Mouse (Mus musculus) megakaryocyte, adult 5-6 weeks (primary cell): ENCODE results near the gene Btbd9. TPM values are rescaled to one million over a fixed set of nuclear protein-coding genes. Genes with fewer than 3 reads are reported as not detected.

Experiments used
- ATAC-seq: 2 replicates; pipeline ENCODE4 v1.8.0; 2016; ENCODE audit warnings: mild to moderate bottlenecking, inconsistent platforms; ENCODE audit not compliant: poor library complexity, severe bottlenecking
- total RNA-seq, 2 experiments: library from RNA; stranded (forward) in 1 of 2; stranded (reverse) in 1 of 2; fragments of 153-499, 151-499 nt in 1 of 2; fragments of 221-1000, 200-1000 nt in 1 of 2; gene quantifications; 2 replicates each; pipeline versions ENCODE4 v1.2.3 to v1.2.4; 2015 to 2017

Btbd9 gene
- total RNA-seq, 2 experiments from 2014 or later: 15.5 to 21.0 TPM

GRCm38 (mm10) chr17:30260641-30261306, 315.5 kb downstream of the Btbd9 start:
- no peak for ATAC-seq

GRCm38 (mm10) chr17:30259938-30260337, 316.4 kb downstream of the Btbd9 start:
- ATAC-seq: no peak

- ATAC-seq: no peak
Measured at GRCm38 (mm10) chr17:30258480-30258879, 317.8 kb downstream of the Btbd9 start.

GRCm38 (mm10) chr17:30255928-30256560, 320.2 kb downstream of the Btbd9 start:
- ATAC-seq: no peak

GRCm38 (mm10) chr17:30253924-30254323, 322.4 kb downstream of the Btbd9 start:
- no peak for ATAC-seq

DNA sequence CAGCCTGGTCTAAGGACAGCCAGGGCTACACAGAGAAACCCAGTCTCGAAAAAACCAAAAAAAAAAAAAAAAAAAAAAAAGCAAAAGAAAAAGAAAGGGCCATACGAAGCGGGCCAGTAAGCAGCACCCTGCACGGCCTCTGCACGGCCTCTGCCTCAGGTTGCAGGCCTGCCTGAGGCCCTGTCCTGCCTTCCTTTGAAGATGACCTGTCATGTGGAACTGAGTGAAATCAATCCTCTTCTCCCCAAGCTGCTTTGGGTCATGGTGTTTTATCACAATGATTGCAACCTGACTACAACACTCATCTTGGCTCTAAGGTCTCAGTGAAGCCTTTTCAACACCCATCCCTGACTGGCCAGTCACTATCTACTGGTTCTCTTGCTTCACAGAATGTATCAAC, 323.3 kb downstream of the Btbd9 start:
- no peak for ATAC-seq

DNA sequence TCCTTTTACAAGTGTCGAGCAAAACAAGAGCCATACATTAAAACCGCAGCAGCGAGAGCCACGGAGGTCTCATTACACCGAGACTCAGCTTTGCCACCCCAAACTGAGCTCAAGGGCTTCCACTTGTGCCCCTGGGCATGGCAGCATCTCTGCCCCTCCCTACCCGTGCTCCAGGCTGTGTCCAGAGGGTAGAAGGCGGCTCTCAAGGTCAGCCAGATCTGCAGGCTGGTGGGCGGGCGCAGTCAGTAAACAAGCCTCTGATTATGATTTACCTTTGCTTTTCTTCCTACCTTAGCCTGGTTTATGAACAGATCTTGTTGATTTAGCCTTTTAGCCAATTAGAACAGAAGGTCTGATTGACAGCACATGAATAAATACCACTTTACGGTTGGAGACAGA, 331.0 kb downstream of the Btbd9 start:
- no peak for ATAC-seq

DNA sequence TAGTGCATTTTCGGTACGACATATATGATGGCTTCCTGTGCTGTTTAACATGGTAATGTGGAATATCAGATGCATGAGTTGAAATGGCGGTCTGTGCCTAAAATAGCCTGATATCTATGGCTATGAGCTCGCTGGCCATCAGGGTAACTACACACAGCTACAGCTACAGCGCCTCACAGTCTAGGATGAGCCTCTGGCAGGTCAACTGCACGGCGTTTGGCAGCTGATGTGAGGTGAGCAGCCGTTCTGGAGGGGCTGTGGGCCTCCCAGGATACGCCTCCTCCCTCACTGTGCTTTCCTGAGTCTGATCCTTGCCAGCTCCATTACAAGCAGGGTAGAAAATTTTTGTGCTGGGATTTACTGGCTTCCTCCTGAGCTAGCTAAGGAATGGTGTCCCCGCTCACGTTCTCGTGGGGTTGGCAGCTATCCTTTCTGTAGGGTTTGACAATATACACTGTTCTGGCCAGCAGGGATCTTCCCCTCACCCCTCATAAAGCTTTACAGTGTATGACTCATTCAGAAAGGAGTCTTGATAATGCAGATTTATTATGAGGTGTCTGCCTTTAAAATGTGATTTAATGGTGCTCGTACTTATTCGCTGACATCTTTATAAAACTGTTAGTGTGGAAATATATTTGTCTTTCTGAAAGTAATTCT, 331.5 kb downstream of the Btbd9 start:
- ATAC-seq: no peak

- no peak for ATAC-seq
Measured at GRCm38 (mm10) chr17:30243540-30243939, 332.7 kb downstream of the Btbd9 start.

- no peak for ATAC-seq
Measured at GRCm38 (mm10) chr17:30242647-30243046, 333.6 kb downstream of the Btbd9 start.

DNA sequence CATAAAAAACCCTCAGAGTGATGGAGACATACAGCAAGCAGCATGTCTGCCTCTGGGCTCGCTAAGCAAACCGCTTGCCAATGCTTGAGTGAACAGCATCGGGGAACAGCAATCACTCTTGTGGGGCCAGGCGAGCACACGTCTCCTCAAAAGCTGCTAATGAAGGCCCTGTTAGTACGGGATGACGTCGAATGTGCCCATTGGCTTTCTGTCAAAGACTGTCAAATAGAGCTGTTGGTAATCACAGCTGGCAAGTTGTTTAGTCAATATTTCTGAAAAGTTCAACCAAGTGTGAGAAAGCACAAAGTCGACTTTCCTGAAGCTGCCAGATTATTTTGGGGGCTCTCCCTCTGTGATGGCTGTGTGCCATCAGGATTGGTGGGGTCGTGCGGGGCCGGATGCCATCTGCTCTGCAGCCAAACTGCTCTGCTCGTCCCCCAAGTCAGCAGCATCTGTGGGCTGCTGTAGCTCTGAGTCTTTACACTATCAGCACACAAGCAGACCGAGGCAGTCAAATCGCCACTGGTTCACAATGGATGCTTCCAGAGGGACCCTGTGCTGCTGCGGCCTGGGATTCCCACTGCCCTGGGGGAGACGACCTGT, 334.5 kb downstream of the Btbd9 start:
- no peak for ATAC-seq

DNA sequence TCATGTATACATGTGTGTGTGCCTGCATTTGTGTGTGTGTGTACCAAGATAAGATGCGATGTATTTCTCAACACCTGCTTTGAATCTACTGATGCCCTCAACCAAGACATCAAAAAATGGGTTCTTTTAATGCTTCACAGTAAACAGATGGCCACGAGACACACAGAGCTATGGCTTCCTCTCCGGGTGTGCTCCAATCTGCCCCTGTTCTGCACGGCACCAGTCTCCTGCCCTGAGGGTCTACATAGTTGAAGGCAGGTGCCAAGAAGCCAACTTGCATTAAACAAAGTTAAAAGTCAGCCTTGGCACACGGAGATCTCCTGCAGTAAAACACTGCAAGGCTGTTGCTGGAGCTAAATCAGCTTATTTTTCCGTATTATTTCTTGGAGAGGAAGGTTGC, 335.2 kb downstream of the Btbd9 start:
- ATAC-seq: no peak

DNA sequence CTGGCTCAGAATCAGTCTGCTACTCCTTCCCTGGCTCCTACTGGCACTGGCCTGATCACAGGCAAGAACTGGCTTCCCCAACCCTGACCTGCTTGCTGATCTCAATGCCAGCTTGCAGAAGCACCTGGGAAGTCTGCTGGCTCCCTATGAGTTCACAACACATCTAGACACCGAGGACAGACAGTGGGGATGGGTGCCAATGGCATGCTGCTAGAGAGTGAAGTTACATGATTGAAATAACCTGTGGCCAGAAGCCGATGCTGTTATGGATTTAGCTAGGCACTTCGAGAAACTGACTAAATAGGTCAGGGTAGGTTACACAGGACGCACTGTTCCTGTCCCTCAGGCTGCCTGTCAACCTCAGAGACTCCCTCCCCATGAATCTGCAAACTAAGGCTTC, 335.6 kb downstream of the Btbd9 start:
- ATAC-seq: no peak

- no peak for ATAC-seq
Measured at GRCm38 (mm10) chr17:30239458-30239857, 336.8 kb downstream of the Btbd9 start.

- ATAC-seq: no peak
Measured at GRCm38 (mm10) chr17:30237600-30237999, 338.7 kb downstream of the Btbd9 start.

GRCm38 (mm10) chr17:30236611-30237010, 339.7 kb downstream of the Btbd9 start:
- ATAC-seq: no peak

GRCm38 (mm10) chr17:30235380-30235779, 340.9 kb downstream of the Btbd9 start:
- ATAC-seq: no peak

DNA sequence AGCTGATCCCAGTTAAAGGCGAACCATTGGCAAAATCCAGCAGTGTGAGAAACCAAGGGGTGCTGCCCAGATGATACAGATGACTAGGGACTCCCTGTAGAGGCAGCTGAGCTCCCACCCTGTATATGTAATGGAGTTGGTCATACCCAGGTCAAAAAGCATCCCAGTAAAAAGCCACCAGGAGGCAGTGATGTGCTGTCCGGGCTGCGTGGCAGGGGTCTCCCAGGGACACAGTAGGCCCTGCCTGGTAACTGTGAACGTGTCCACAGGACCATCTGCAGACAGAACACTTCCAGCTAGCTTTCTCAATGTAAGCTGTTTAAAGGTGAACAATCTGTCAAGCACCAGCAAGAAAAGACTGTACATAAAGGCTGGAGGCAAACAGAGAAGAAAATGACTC, 343.6 kb downstream of the Btbd9 start:
- ATAC-seq: no peak

- no peak for ATAC-seq
Measured at GRCm38 (mm10) chr17:30231483-30231882, 344.8 kb downstream of the Btbd9 start.

DNA sequence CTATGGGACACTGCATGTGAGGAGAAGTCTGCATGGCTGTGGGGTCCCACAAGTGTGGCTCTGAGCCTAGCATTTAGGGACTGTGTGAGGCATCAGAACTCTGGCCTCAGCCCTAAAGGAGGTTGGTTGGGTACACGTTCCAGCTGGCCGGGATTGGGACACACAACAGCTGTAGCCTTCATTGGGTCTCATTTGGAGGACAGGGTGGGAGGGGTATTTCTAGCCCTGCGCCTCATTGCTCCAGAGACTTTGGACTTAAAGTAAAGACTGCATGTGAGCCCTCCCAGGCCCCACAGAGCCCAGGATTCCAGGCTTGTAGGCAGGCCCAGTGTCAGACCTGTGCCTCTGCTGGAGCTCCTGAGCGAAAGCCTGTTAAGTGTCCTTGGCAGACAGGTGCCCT, 345.9 kb downstream of the Btbd9 start:
- no peak for ATAC-seq

- no peak for ATAC-seq
Measured at GRCm38 (mm10) chr17:30228439-30229215, 347.7 kb downstream of the Btbd9 start.
